Mouse (Mus musculus) forebrain, embryonic 14.5 days (tissue): ENCODE results near the gene Slc25a23. TPM values are rescaled to one million over a fixed set of nuclear protein-coding genes. Genes with fewer than 3 reads are reported as not detected.

ENCODE experiments used
- ATAC-seq: fragments of 200-750 bp; cut with Nextera tagmentation; 2 replicates; pipeline ENCODE4 v1.8.0; 2017; ENCODE audit warnings: mild to moderate bottlenecking, moderate library complexity
- DNase-seq: peaks from one replicate; pipeline ENCODE4 v3.0.0-alpha.2; 2015; ENCODE audit warnings: low spot score
- H3K27ac ChIP-seq: fragments of 300-500 bp; sonication (generic); 2 replicates; pipeline ENCODE4 v1.5.1; 2014; ENCODE audit warnings: low read depth, mild to moderate bottlenecking, control low read depth, low read length, moderate library complexity
- H3K27me3 ChIP-seq: fragments of 300-500 bp; sonication (generic); replicated peaks from 2 replicates; pipeline ENCODE4 v1.6.1; 2014; ENCODE audit warnings: low read length, control low read depth, mixed read lengths; ENCODE audit not compliant: control insufficient read depth, insufficient read depth
- H3K36me3 ChIP-seq: fragments of 300-500 bp; sonication (generic); 2 replicates; pipeline ENCODE4 v1.6.1; 2014; ENCODE audit warnings: low read length, control low read depth; ENCODE audit not compliant: control insufficient read depth, insufficient read depth
- H3K4me1 ChIP-seq: fragments of 300-500 bp; sonication (generic); 2 replicates; pipeline ENCODE4 v1.6.1; 2014; ENCODE audit warnings: antibody characterized with exemption, low read length, control low read depth; ENCODE audit not compliant: control insufficient read depth, insufficient read depth
- H3K4me2 ChIP-seq: fragments of 300-500 bp; sonication (generic); 2 replicates; pipeline ENCODE4 v1.6.1; 2014; ENCODE audit warnings: mild to moderate bottlenecking, control low read depth, low read length
- H3K4me3 ChIP-seq: fragments of 300-500 bp; sonication (generic); 2 replicates; pipeline ENCODE4 v1.5.1; 2014; ENCODE audit warnings: low read depth, low read length, control low read depth
- H3K9ac ChIP-seq: fragments of 300-500 bp; sonication (generic); 2 replicates; pipeline ENCODE4 v1.6.1; 2014; ENCODE audit warnings: mild to moderate bottlenecking, low read length, control low read depth, moderate library complexity
- H3K9me3 ChIP-seq: fragments of 300-500 bp; sonication (generic); replicated peaks from 2 replicates; pipeline ENCODE4 v1.6.1; 2016; ENCODE audit warnings: low read length, control low read depth, mixed read lengths; ENCODE audit not compliant: control insufficient read depth
- WGBS: fragments of 180-500 bp; shearing (Covaris S2); extraction: QIAGEN DNeasy Blood & Tissue Kit; methylation state at CpG from one replicate; pipeline ENCODE4 v1.1.7; 2014; 5-methylcytosine and 5-hydroxymethylcytosine counted together
- polyA plus RNA-seq: library from polyadenylated mRNA; unstranded; fragments of >200 nt; fragmentation: Nextera tagmentation; extraction: Ambion mirVana; gene quantifications from 2 replicates; pipeline ENCODE4 v1.2.1, GENCODE M21; 2014

Gene Slc25a23
- 25.7 and 27.2 TPM in 2 replicates for polyA plus RNA-seq

DNA sequence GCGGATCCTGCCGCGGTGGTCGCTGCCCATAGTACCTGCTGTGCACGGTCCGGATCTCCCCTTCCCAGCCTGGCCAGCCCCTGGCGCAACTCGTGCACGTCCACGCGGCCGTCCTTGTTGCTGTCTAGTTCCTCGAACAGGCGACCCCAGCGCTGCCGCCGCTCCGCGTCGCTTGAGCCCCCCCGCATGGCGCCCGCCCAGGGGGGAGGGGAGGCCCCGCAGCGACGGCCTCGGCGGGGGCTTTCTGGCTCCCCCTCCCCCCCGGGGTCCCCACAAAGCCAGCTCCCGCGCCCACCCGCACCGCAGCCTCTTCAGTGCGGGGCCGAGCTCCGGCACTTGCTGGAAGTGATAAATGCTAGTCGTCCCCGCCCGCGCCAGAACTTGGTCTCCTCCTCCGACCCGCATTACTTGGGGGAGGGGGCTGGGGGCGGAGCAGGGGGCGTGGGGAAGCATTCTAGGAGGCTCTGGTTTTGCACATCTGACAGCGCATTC lies at the start of gene Slc25a23:
TSS of gene Slc25a23 (minus strand) at position 378 of the 492 bp plus-strand sequence.
- peaks cover 25% of the 10 kb centered on the region for H3K27me3 ChIP-seq
- peak within 1 kb of the TSS; percentile 80 for H3K4me3 ChIP-seq
- H3K9me3 ChIP-seq, result no peaks in the 10 kb centered on the region
- peak; percentile 81 for ATAC-seq
- H3K4me1 ChIP-seq, result peaks cover 15% of the 10 kb centered on the region
- peak; percentile 92 for DNase-seq
- peak within 1 kb of the TSS; percentile 81 for H3K9ac ChIP-seq
- peak within 1 kb of the TSS; percentile 67 for H3K4me2 ChIP-seq
- H3K27ac ChIP-seq, result peak within 1 kb of the TSS; percentile 79
- H3K36me3 ChIP-seq, result peaks cover 19% of the 10 kb centered on the region
- under 1% methylated on average over 22 of the region's 45 CpGs for WGBS

DNA sequence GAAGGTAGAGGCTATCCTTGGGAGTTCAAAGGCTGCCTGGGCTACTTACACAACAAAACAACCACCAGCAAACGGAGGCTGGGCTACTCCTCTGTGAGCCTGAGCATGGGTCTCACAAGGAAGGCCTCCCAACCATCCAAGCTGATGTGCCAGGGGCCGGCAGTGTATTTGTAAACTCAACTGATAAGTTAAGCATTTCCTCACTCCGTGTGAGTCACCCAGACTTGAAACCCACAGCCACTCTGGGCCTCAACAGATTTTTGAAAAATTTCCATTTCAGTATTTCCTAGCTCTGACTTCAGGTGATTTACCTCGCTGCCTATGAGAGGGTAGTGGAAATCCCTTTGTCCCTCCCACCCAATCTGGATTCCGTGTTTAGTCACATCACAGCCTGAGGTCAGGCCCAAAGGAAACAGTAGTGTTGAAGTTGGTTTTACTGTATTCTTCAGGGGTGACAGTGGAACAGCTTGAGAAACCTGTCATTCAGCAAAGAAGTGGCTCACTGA lies 49.1 kb upstream of the Slc25a23 start:
- Histone ChIP-seq H3K27me3 (no peaks in the 10 kb centered on the region), H3K4me1 (peaks cover 6% of the 10 kb centered on the region), H3K4me3 (no peak overlapping the region), H3K4me2 (no peak overlapping the region), H3K36me3 (no peaks in the 10 kb centered on the region), H3K9me3 (no peaks in the 10 kb centered on the region), H3K27ac (no peak overlapping the region), H3K9ac (no peak overlapping the region)
- DNase-seq (no peak), ATAC-seq (no peak)
- 60% methylated on average over 5 of the region's 5 CpGs for whole genome bisulfite sequencing

DNA sequence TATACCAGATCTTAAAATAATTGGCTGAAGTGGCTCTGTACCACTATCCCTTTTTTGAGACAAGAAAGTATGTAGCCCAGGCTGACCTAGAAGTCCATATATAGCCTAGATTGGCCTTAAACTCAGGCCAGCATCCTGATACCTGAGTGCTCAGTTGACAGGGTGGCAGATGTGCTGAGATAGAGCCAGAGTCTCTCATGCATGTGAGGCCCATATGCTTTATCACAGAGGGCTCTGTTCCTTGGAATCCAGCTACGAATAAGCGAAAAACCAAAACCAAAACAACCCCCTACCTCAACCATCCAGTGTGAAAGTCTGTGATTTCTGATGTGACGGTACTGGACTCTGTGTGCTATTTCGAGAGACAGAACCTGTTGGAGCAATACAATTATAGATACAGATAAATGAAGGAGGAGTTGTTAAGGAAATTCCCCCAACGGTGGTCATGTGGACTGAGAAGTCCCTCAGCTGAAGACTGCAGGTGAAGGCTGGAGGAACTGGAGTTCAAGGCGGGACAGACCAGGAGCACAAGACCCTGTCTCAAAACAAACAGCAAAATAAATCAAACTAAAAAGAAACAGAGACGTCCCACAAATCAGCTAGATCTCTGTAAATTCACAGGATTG lies 48.5 kb upstream of the Slc25a23 start:
- H3K36me3 ChIP-seq, result no peaks in the 10 kb centered on the region
- no peaks in the 10 kb centered on the region for H3K9me3 ChIP-seq
- no peak overlapping the region for H3K4me2 ChIP-seq
- H3K27ac ChIP-seq, result no peak overlapping the region
- DNase-seq (no peak), ATAC-seq (no peak)
- WGBS, result 82% methylated on average over 7 of the region's 7 CpGs
- no peak overlapping the region for H3K4me3 ChIP-seq
- H3K27me3 ChIP-seq, result no peaks in the 10 kb centered on the region
- no peak overlapping the region for H3K9ac ChIP-seq
- H3K4me1 ChIP-seq, result peaks cover 6% of the 10 kb centered on the region

DNA sequence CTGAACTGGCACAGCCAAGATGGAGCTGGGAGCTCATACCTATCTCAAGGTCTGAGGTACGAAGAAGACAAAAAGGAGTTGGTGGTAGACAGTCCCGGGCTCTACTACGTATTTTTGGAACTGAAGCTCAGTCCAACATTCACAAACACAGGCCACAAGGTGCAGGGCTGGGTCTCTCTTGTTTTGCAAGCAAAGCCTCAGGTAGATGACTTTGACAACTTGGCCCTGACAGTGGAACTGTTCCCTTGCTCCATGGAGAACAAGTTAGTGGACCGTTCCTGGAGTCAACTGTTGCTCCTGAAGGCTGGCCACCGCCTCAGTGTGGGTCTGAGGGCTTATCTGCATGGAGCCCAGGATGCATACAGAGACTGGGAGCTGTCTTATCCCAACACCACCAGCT lies 47.4 kb upstream of the Slc25a23 start:
- no peak overlapping the region for H3K9ac ChIP-seq
- no peaks in the 10 kb centered on the region for H3K36me3 ChIP-seq
- ATAC-seq (no peak), DNase-seq (no peak)
- H3K9me3 ChIP-seq, result no peaks in the 10 kb centered on the region
- no peak overlapping the region for H3K4me3 ChIP-seq
- no peak overlapping the region; the same call in 1 of the 2 replicates for H3K4me2 ChIP-seq
- no peak overlapping the region for H3K27ac ChIP-seq
- peaks cover 6% of the 10 kb centered on the region for H3K4me1 ChIP-seq
- WGBS, result 88% methylated on average over 5 of the region's 5 CpGs
- no peaks in the 10 kb centered on the region for H3K27me3 ChIP-seq

DNA sequence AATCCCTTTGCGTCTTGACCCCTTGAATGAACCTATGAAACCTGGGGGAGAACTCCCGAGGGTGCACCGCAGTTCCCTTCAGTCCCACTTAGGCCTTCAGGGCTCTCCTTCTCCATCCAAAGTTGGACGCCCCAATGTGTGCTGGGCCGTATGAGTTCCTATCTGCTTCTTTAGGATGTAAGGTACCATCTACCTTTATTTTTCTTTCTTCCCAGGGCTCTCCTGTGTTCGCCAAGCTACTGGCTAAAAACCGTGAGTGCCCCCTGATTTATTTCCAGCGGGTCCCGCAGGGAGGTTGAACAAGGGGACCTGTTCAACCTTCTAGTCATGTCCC lies 46.3 kb upstream of the Slc25a23 start:
- Histone ChIP-seq H3K36me3 (no peaks in the 10 kb centered on the region), H3K27me3 (no peaks in the 10 kb centered on the region), H3K4me1 (peaks cover 6% of the 10 kb centered on the region), H3K4me3 (peak overlapping the region; percentile 69), H3K9ac (peak overlapping the region; percentile 82), H3K4me2 (peak overlapping the region; percentile 78), H3K9me3 (no peaks in the 10 kb centered on the region), H3K27ac (no peak overlapping the region)
- under 1% methylated on average over 9 of the region's 9 CpGs for WGBS
- DNase-seq (peak; percentile 25), ATAC-seq (no peak; the same call in 1 of the 2 replicates)

DNA sequence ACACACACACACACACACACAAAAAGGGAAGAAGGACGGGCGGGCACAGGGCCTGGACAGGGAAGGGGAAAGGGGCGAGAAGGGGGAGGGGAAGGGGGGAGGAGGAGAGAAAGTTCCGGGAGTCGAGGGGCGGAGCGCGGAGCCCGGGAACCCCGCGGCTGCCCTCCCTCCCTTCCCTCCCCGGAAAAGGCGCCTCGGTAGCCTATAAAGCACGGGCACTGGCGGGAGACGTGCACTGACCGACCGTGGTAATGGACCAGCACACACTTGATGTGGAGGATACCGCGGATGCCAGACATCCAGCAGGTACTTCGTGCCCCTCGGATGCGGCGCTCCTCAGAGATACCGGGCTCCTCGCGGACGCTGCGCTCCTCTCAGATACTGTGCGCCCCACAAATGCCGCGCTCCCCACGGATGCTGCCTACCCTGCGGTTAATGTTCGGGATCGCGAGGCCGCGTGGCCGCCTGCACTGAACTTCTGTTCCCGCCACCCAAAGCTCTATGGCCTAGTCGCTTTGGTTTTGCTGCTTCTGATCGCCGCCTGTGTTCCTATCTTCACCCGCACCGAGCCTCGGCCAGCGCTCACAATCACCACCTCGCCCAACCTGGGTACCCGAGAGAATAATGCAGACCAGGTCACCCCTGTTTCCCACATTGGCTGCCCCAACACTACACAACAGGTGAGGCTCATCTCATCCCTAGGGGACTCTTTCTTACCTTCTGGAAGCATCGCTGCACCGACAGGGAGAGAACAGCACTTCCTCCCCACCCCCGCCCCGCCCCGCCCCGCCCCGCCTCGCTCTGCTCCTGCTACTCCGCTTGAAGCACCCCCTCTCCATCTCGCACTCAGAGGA lies 45.7 kb upstream of the Slc25a23 start, which contains the start of gene Tnfsf9:
TSS of gene Tnfsf9 (plus strand) at position 145 of the 854 bp plus-strand sequence.
- peak; percentile 77 for ATAC-seq
- 0% methylated on average over 47 of the region's 61 CpGs for WGBS
- Histone ChIP-seq H3K4me1 (peaks cover 6% of the 10 kb centered on the region), H3K9ac (peak within 1 kb of the TSS; percentile 82), H3K27me3 (no peaks in the 10 kb centered on the region), H3K27ac (0 out of 2 replicates have a peak within 1 kb of the TSS, but pooled peaks have one; percentile 55), H3K4me2 (peak within 1 kb of the TSS; percentile 78), H3K4me3 (peak within 1 kb of the TSS; percentile 69), H3K36me3 (0 out of 2 replicates have a peak, but pooled peaks cover 4% of the 10 kb centered on the region), H3K9me3 (no peaks in the 10 kb centered on the region)
- peak; percentile 75 for DNase-seq

DNA sequence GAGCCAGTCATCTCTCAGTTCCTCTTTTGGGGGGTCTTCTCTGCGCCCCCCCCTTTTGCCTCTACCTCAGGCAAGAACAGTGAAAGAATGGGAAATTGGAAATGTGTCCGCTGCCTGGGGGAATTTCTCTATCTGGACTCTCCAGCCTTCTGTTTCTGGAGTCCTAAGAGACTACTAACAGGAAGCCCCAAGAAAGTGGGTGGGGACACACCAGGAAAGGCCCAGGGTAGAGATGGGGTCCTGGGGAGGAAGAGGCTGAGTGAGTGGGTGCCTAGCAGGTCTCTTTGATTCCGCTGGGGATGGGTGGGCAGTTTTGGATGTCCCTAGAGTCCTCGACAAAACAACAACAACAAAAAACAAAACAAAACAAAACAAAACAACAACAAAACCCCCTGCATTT lies 44.8 kb upstream of the Slc25a23 start:
- ATAC-seq (no peak), DNase-seq (no peak)
- H3K4me3 ChIP-seq, result peak overlapping the region; percentile 69
- H3K36me3 ChIP-seq, result 0 out of 2 replicates have a peak, but pooled peaks cover 4% of the 10 kb centered on the region
- H3K4me2 ChIP-seq, result peak overlapping the region; percentile 78
- WGBS, result 42% methylated on average over 4 of the region's 4 CpGs
- no peaks in the 10 kb centered on the region for H3K27me3 ChIP-seq
- no peak overlapping the region for H3K27ac ChIP-seq
- H3K4me1 ChIP-seq, result peaks cover 6% of the 10 kb centered on the region
- no peaks in the 10 kb centered on the region for H3K9me3 ChIP-seq
- H3K9ac ChIP-seq, result peak overlapping the region; percentile 82; the same call in 1 of the 2 replicates

DNA sequence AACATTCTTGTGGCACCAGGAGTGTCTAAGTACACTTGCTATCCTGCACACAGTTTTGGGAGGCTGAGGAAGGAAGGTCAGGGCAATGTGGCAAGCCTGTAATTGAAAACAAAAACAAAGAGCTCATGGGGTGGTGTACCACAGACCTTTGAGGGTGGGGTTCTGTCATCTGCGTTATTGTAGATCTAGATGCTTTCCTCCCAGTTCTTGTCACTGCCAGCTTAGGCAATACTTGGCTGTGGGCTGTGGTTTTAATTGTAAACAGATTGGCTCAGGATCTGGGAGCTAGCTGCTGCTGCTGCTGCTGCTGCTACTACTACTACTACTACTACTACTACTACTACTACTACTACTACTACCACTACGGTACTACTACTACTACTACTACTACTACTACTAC lies 42.6 kb upstream of the Slc25a23 start:
- no peak overlapping the region for H3K4me2 ChIP-seq
- H3K9me3 ChIP-seq, result no peaks in the 10 kb centered on the region
- DNase-seq (no peak), ATAC-seq (no peak)
- 0 out of 2 replicates have a peak, but pooled peaks cover 4% of the 10 kb centered on the region for H3K36me3 ChIP-seq
- H3K4me3 ChIP-seq, result no peak overlapping the region
- H3K27me3 ChIP-seq, result no peaks in the 10 kb centered on the region
- WGBS, result 95% methylated on average over 2 of the region's 2 CpGs
- no peak overlapping the region for H3K27ac ChIP-seq
- peaks cover 6% of the 10 kb centered on the region for H3K4me1 ChIP-seq
- no peak overlapping the region for H3K9ac ChIP-seq
